Mouse (Mus musculus) liver, postnatal 0 days (tissue): Measurements from ENCODE around the gene Zswim5. TPM values are rescaled to one million over a fixed set of nuclear protein-coding genes. Genes with fewer than 3 reads are reported as not detected.
A peak's percentile ranks its signal among the peaks of the same experiment; 100 is the strongest.

Source experiments
- ATAC-seq: fragments of 200-750 bp; cut with Nextera tagmentation; 2 replicates; pipeline ENCODE4 v1.8.0; 2017; ENCODE audit warnings: mild to moderate bottlenecking, moderate library complexity
- DNase-seq: peaks from one replicate; pipeline ENCODE4 v3.0.0-alpha.2; 2016
- H3K27ac ChIP-seq: fragments of 300-500 bp; sonication (generic); 2 replicates; pipeline ENCODE4 v1.5.1; 2014; ENCODE audit warnings: antibody characterized with exemption, moderate library complexity, mild to moderate bottlenecking, low read depth
- H3K27me3 ChIP-seq: fragments of 300-500 bp; sonication (generic); 2 replicates; pipeline ENCODE4 v1.6.1; 2014; ENCODE audit warnings: low read length, control low read depth, mixed read lengths; ENCODE audit not compliant: insufficient read depth
- H3K36me3 ChIP-seq: fragments of 300-500 bp; sonication (generic); replicated peaks from 2 replicates; pipeline ENCODE4 v1.6.1; 2014; ENCODE audit warnings: mild to moderate bottlenecking, control low read depth, low read length, moderate library complexity, mixed read lengths; ENCODE audit not compliant: insufficient read depth
- H3K4me1 ChIP-seq: fragments of 300-500 bp; sonication (generic); 2 replicates; pipeline ENCODE4 v1.6.1; 2014; ENCODE audit warnings: antibody characterized with exemption, mild to moderate bottlenecking, control low read depth; ENCODE audit not compliant: insufficient read depth
- H3K4me2 ChIP-seq: fragments of 300-500 bp; sonication (generic); 2 replicates; pipeline ENCODE4 v1.6.1; 2014; ENCODE audit warnings: low read depth, mild to moderate bottlenecking, low read length, moderate library complexity, mixed read lengths
- H3K4me3 ChIP-seq: fragments of 300-500 bp; sonication (generic); 2 replicates; pipeline ENCODE4 v1.5.1; 2014; ENCODE audit warnings: low read depth, low read length
- H3K9ac ChIP-seq: fragments of 300-500 bp; sonication (generic); replicated peaks from 2 replicates; pipeline ENCODE4 v1.6.1; 2014; ENCODE audit warnings: mild to moderate bottlenecking, moderate library complexity
- H3K9me3 ChIP-seq: fragments of 300-500 bp; sonication (generic); 2 replicates; pipeline ENCODE4 v1.6.1; 2016; ENCODE audit warnings: mild to moderate bottlenecking, control low read depth, low read length, mixed read lengths
- CTCF ChIP-seq: sonication (generic); IDR thresholded peaks from 2 replicates; pipeline ENCODE4 v1.5.1; 2016; ENCODE audit warnings: antibody characterized with exemption, low read depth
- EP300 ChIP-seq: IDR thresholded peaks from 2 replicates; pipeline ENCODE4 v1.6.1; 2016; ENCODE audit warnings: antibody characterized with exemption, low read depth, mild to moderate bottlenecking
- WGBS: fragments of 180-500 bp; shearing (Covaris S2); extraction: QIAGEN DNeasy Blood & Tissue Kit; methylation state at CpG from one replicate; pipeline ENCODE4 v1.1.7; 2014; ENCODE audit not compliant: insufficient replicate concordance; 5-methylcytosine and 5-hydroxymethylcytosine counted together
- polyA plus RNA-seq: library from polyadenylated mRNA; unstranded; fragments of >200 nt; fragmentation: Nextera tagmentation; extraction: Ambion mirVana; gene quantifications from 2 replicates; pipeline ENCODE4 v1.2.1, GENCODE M21; 2015

The Zswim5 gene
- polyA plus RNA-seq, 1 experiment from 2014 or later, result 0.06 TPM

DNA sequence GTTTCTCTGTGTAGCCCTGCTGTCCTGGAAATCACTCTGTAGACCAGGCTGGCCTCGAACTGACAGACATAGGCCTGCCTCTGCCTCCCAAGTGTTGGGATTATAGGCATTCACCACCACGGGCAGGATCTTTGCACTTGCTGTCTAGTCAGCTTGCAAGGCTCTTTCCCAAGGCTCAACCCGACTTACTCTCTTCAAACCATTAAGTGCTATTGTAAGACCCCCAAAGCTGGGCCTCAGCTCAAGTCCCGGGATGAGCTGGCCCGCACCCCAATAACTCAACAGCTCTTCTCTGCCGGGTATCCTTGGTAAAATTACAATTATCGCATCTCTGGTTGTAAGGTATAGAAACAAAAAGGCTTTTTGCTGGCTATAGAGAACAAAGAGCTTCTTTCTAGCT lies 141.2 kb downstream of the Zswim5 start:
- no peak for DNase-seq
- WGBS, result 84% methylated on average over 7 of the region's 7 CpGs
- Histone ChIP-seq H3K27ac (no peak overlapping the region), H3K4me3 (no peak overlapping the region), H3K4me2 (no peak overlapping the region), H3K9me3 (no peaks in the 10 kb centered on the region), H3K36me3 (no peaks in the 10 kb centered on the region; the same call in 1 of the 2 replicates), H3K27me3 (no peaks in the 10 kb centered on the region), H3K9ac (no peak overlapping the region), H3K4me1 (peaks cover 5% of the 10 kb centered on the region; the same call in 1 of the 2 replicates)
- no peak for TF ChIP-seq CTCF
- no peak for TF ChIP-seq EP300
- no peak for ATAC-seq

DNA sequence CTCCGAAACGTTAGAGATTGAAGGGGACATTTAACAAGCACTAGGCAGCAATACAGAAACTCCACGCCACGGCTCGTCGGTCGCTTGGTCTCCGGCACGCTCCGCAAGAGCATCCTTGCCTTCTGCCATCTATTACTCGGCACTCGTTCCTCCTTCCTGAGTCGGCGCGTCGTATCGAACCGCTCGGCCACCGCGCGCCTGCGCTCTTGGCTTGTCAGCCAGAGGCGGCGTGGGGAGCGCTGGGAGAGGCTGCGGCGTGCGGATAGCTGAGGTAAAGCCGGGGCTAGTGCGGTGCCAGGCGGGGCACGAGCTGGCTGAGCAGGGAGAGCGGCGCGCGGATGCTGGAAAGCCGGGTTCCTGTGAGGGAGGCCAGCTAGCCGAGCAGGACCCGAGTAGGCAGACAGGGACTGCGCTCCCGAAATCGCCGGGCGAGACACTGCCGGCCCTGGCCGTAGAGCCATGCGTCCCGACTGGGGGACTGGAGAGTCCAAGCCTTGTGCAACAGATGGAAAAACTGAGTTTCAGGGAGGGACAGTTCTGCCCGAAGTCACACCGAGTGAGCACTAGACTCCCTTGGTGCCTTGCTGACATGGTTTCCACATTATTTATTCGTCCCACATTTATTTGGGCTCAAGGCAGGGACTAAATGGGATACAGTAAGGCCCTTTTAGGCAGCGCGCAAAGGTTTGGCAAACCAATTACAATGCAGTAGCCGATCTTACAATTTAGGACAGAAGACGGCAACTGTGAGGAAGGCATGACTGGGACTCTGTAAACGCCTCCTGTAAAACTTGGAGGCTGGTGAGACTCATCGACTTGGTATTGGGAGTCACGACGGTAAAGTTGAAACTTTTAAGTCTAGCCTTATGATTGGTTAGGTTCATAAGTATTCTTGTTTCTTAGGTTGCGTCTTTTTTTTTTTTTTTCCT lies 142.3 kb downstream of the Zswim5 start, which contains the start of gene Eif2b3:
Gene Eif2b3 (plus strand): TSS at position 197 of the 929 bp plus-strand sequence.
- H3K27me3 ChIP-seq, result no peaks in the 10 kb centered on the region
- TF ChIP-seq CTCF (peak; percentile 29), EP300 (no peak)
- H3K4me3 ChIP-seq, result peak within 1 kb of the TSS; percentile 74
- ATAC-seq, result peak; percentile 100
- no peaks in the 10 kb centered on the region for H3K9me3 ChIP-seq
- H3K4me1 ChIP-seq, result peaks cover 5% of the 10 kb centered on the region; the same call in 1 of the 2 replicates
- peak; percentile 93 for DNase-seq
- under 1% methylated on average over 60 of the region's 61 CpGs for WGBS
- H3K36me3 ChIP-seq, result no peaks in the 10 kb centered on the region; the same call in 1 of the 2 replicates
- H3K4me2 ChIP-seq, result peak within 1 kb of the TSS; percentile 75
- H3K27ac ChIP-seq, result peak within 1 kb of the TSS; percentile 60
- H3K9ac ChIP-seq, result peak within 1 kb of the TSS; percentile 81

GRCm38 (mm10) chr4:117023469-117023868 lies 146.3 kb downstream of the Zswim5 start:
- H3K4me2 ChIP-seq, result no peak overlapping the region
- DNase-seq (no peak), ATAC-seq (no peak)
- no peak overlapping the region for H3K27ac ChIP-seq
- peaks cover 5% of the 10 kb centered on the region; the same call in 1 of the 2 replicates for H3K4me1 ChIP-seq
- H3K36me3 ChIP-seq, result peaks cover 4% of the 10 kb centered on the region; the same call in 1 of the 2 replicates
- no peaks in the 10 kb centered on the region for H3K9me3 ChIP-seq
- 84% methylated on average over 4 of the region's 4 CpGs for WGBS
- H3K9ac ChIP-seq, result no peak overlapping the region
- H3K27me3 ChIP-seq, result no peaks in the 10 kb centered on the region
- no peak overlapping the region for H3K4me3 ChIP-seq
- TF ChIP-seq CTCF (no peak), EP300 (no peak)

- peaks cover 10% of the 10 kb centered on the region; the same call in 1 of the 2 replicates for H3K36me3 ChIP-seq
- no peaks in the 10 kb centered on the region for H3K4me1 ChIP-seq
- WGBS, result 89% methylated on average over 1 of the region's 1 CpGs
- H3K4me2 ChIP-seq, result no peak overlapping the region
- no peaks in the 10 kb centered on the region for H3K9me3 ChIP-seq
- DNase-seq, result no peak
- H3K27ac ChIP-seq, result no peak overlapping the region
- H3K4me3 ChIP-seq, result no peak overlapping the region
- TF ChIP-seq CTCF, result peak; percentile 42
- TF ChIP-seq EP300, result no peak
- no peak for ATAC-seq
- no peak overlapping the region for H3K9ac ChIP-seq
- no peaks in the 10 kb centered on the region for H3K27me3 ChIP-seq
Observed at GRCm38 (mm10) chr4:117031105-117031504, 153.9 kb downstream of the Zswim5 start.

Other genes starting within 250 kb of the Zswim5 start
- 30.0 and 30.6 TPM in 2 replicates for gene Nasp, start 249.4 kb upstream of the Zswim5 start, polyA plus RNA-seq
- 320 and 321 TPM in 2 replicates for gene Akr1a1, start 225.7 kb upstream of the Zswim5 start, polyA plus RNA-seq
- 2,167 and 2,192 TPM in 2 replicates for gene Prdx1, start 191.8 kb upstream of the Zswim5 start, polyA plus RNA-seq
- gene Mmachc, start 169.0 kb upstream of the Zswim5 start, polyA plus RNA-seq, result 10.8 and 10.9 TPM in 2 replicates
- 6.1 and 8.4 TPM in 2 replicates for gene Ccdc163, start 168.9 kb upstream of the Zswim5 start, polyA plus RNA-seq
- 5.8 and 6.2 TPM in 2 replicates for gene Tesk2, start 156.4 kb upstream of the Zswim5 start, polyA plus RNA-seq
- gene Toe1, start 69.7 kb upstream of the Zswim5 start, polyA plus RNA-seq, result 9.2 and 9.3 TPM in 2 replicates
- 1.4 and 1.7 TPM in 2 replicates for gene Mutyh, start 69.7 kb upstream of the Zswim5 start, polyA plus RNA-seq
- gene Hpdl, start 55.7 kb upstream of the Zswim5 start, polyA plus RNA-seq, result 0.22 TPM in 1 of 2 replicates, not detected in the other
- gene Urod, start 117.0 kb downstream of the Zswim5 start, polyA plus RNA-seq, result 245 and 255 TPM in 2 replicates
- 4.7 and 5.2 TPM in 2 replicates for gene Hectd3, start 117.9 kb downstream of the Zswim5 start, polyA plus RNA-seq
- gene Eif2b3, start 142.0 kb downstream of the Zswim5 start, polyA plus RNA-seq, result 18.4 and 18.5 TPM in 2 replicates
- gene Ptch2, start 218.7 kb downstream of the Zswim5 start, polyA plus RNA-seq, result 0.43 and 0.52 TPM in 2 replicates
- gene Btbd19, start 248.3 kb downstream of the Zswim5 start, polyA plus RNA-seq, result 2.3 and 2.5 TPM in 2 replicates
- 0.33 TPM in 1 of 2 replicates, not detected in the other for gene Tctex1d4, start 249.4 kb downstream of the Zswim5 start, polyA plus RNA-seq